In genomic region chr11:35251910-35252309, GRCm38 (mm10) we compare ENCODE assay signal across 16 mouse cellular contexts.
DNase-seq lines count a peak whose midpoint lies in the region; ATAC-seq lines count a peak whose summit lies in the region.
"Had no signal": no experiment of that assay in that cellular context is flagged by ENCODE, and none has a peak within 500 bp of the region (broad histone marks: within the 10 kb centered on the region; RNA-seq: fewer than 3 reads in every experiment).

No protein-coding gene starts in this region.

- ATAC-seq in lung, embryonic 15.5 days (ENCODE audit: borderline replicate concordance, extremely low read depth, low FRiP score, low TSS enrichment), result peak; percentile 81; the same call in 1 of the 2 replicates
- no peak for ATAC-seq in CD4-positive, CD25-positive, alpha-beta regulatory T cell, adult 4 months

- H3K36me3 ChIP-seq in lung, embryonic 15.5 days, result no peaks in the 10 kb centered on the region
- H3K36me3 ChIP-seq: forebrain, embryonic 10.5 days; heart, embryonic 13.5 days had no signal

- H3K9me3 ChIP-seq in lung, embryonic 15.5 days, result no peaks in the 10 kb centered on the region
- H3K9me3 ChIP-seq: forebrain, embryonic 10.5 days; heart, embryonic 13.5 days; megakaryocyte, embryonic 14.5 days had no signal

- WGBS in lung, embryonic 15.5 days, result 37% methylated on average over 4 of the region's 4 CpGs

- no peak overlapping the region for H3K4me3 ChIP-seq in lung, embryonic 15.5 days
- H3K4me3 ChIP-seq: forebrain, embryonic 10.5 days; heart, embryonic 13.5 days; megakaryocyte, embryonic 14.5 days; myocyte had no signal

- peaks cover 15% of the 10 kb centered on the region; the same call in 1 of the 2 replicates for H3K4me1 ChIP-seq in lung, embryonic 15.5 days
- H3K4me1 ChIP-seq: megakaryocyte, embryonic 14.5 days had no signal

- peak; percentile 20 for DNase-seq in urinary bladder, postnatal 25 days (ENCODE audit: low spot score)
- DNase-seq in urinary bladder, postnatal 10 days (ENCODE audit: low spot score), result no peak
- peak; percentile 56 for DNase-seq in heart, adult 8-10 months (ENCODE audit: low spot score)
- no peak for DNase-seq in B cell, adult 2 months
- no peak for DNase-seq in embryo, embryonic 11 days
- DNase-seq: cerebellum, adult 11-12 months; kidney, adult 18-20 months; layer of hippocampus, adult 9-11 months; retina, postnatal 1 day; thymus, adult 2 months had no signal

- no peak overlapping the region for H3K9ac ChIP-seq in lung, embryonic 15.5 days
- H3K9ac ChIP-seq: heart, embryonic 13.5 days had no signal

- H3K27me3 ChIP-seq in lung, embryonic 15.5 days, result no peaks in the 10 kb centered on the region
- H3K27me3 ChIP-seq: megakaryocyte, embryonic 14.5 days had no signal

- no peak overlapping the region for H3K4me2 ChIP-seq in lung, embryonic 15.5 days
- H3K4me2 ChIP-seq: heart, embryonic 13.5 days had no signal

- H3K27ac ChIP-seq in lung, embryonic 15.5 days, result no peak overlapping the region
- H3K27ac ChIP-seq: forebrain, embryonic 10.5 days; heart, embryonic 13.5 days had no signal

Comparison
In these comparisons a context has a peak if more than half of its experiments do, and no peak if none do; other contexts are left out.
1. DNase-seq: peak in urinary bladder, postnatal 25 days (single experiment) and heart, adult 8-10 months (single experiment); none in urinary bladder, postnatal 10 days (single experiment), B cell, adult 2 months (0 of 2) and embryo, embryonic 11 days (single experiment).